Mouse (Mus musculus): ENCODE data around the gene Mark2. TPM values are rescaled to one million over a fixed set of nuclear protein-coding genes. Genes with fewer than 3 reads are reported as not detected.

Mark2 gene
- polyA plus RNA-seq, 1 experiment: not detected

GRCm38 (mm10) chr19:7353636-7354035 is 12.0 kb upstream of the Mark2 start:
- 50% methylated on average over 6 of the region's 6 CpGs for WGBS
- TF ChIP-seq CTCF (IDR thresholded peaks at IDR 0.05; ENCODE audit: insufficient read depth, low read depth, low read length) (no peak), POLR2A (IDR thresholded peaks at IDR 0.05; ENCODE audit: insufficient read depth, low read depth, low read length) (no peak)
- Histone ChIP-seq H3K27ac (ENCODE audit: insufficient read depth, low read depth, low read length) (no peak overlapping the region), H3K4me1 (ENCODE audit: control insufficient read depth, insufficient read depth, low read length) (no peaks in the 10 kb centered on the region), H3K4me3 (ENCODE audit: insufficient read depth, low read depth, low read length) (no peak overlapping the region)

GRCm38 (mm10) chr19:7352809-7353495 is 11.3 kb upstream of the Mark2 start:
- H3K4me1 ChIP-seq (ENCODE audit: control insufficient read depth, insufficient read depth, low read length): no peaks in the 10 kb centered on the region

GRCm38 (mm10) chr19:7349993-7350392 is 8.3 kb upstream of the Mark2 start:
- 0 out of 2 replicates have a peak, but pooled peaks cover 2% of the 10 kb centered on the region for H3K4me1 ChIP-seq (ENCODE audit: control insufficient read depth, insufficient read depth, low read length)
- H3K4me3 ChIP-seq (ENCODE audit: insufficient read depth, low read depth, low read length): no peak overlapping the region
- 68% methylated on average over 1 of the region's 1 CpGs for WGBS
- TF ChIP-seq POLR2A (IDR thresholded peaks at IDR 0.05; ENCODE audit: insufficient read depth, low read depth, low read length) (no peak), CTCF (IDR thresholded peaks at IDR 0.05; ENCODE audit: insufficient read depth, low read depth, low read length) (no peak)
- H3K27ac ChIP-seq (ENCODE audit: insufficient read depth, low read depth, low read length): no peak overlapping the region

More at GRCm38 (mm10) chr19:7352809-7353495, 11.3 kb upstream of the Mark2 start:
- TF ChIP-seq POLR2A (IDR thresholded peaks at IDR 0.05; ENCODE audit: insufficient read depth, low read depth, low read length) (no peak), CTCF (IDR thresholded peaks at IDR 0.05; ENCODE audit: insufficient read depth, low read depth, low read length) (no peak)
- H3K27ac ChIP-seq (ENCODE audit: insufficient read depth, low read depth, low read length): no peak overlapping the region
- WGBS: 60% methylated on average over 11 of the region's 11 CpGs
- H3K4me3 ChIP-seq (ENCODE audit: insufficient read depth, low read depth, low read length): no peak overlapping the region

GRCm38 (mm10) chr19:7345235-7345755 is 3.6 kb upstream of the Mark2 start:
- Histone ChIP-seq H3K4me1 (ENCODE audit: control insufficient read depth, insufficient read depth, low read length) (0 out of 2 replicates have a peak, but pooled peaks cover 2% of the 10 kb centered on the region), H3K4me3 (ENCODE audit: insufficient read depth, low read depth, low read length) (no peak overlapping the region), H3K27ac (ENCODE audit: insufficient read depth, low read depth, low read length) (no peak overlapping the region)
- WGBS: 13% methylated on average over 4 of the region's 4 CpGs
- TF ChIP-seq POLR2A (IDR thresholded peaks at IDR 0.05; ENCODE audit: insufficient read depth, low read depth, low read length) (no peak), CTCF (IDR thresholded peaks at IDR 0.05; ENCODE audit: insufficient read depth, low read depth, low read length) (peak; percentile 89)

GRCm38 (mm10) chr19:7342646-7343045 is 986 bp upstream of the Mark2 start:
- 84% methylated on average over 2 of the region's 2 CpGs for WGBS
- peaks cover 17% of the 10 kb centered on the region for H3K4me1 ChIP-seq (ENCODE audit: control insufficient read depth, insufficient read depth, low read length)
- TF ChIP-seq POLR2A (IDR thresholded peaks at IDR 0.05; ENCODE audit: insufficient read depth, low read depth, low read length): no peak
- TF ChIP-seq CTCF (IDR thresholded peaks at IDR 0.05; ENCODE audit: insufficient read depth, low read depth, low read length): no peak
- no peak overlapping the region for H3K4me3 ChIP-seq (ENCODE audit: insufficient read depth, low read depth, low read length)
- no peak overlapping the region for H3K27ac ChIP-seq (ENCODE audit: insufficient read depth, low read depth, low read length)

GRCm38 (mm10) chr19:7340780-7341475 is 732 bp downstream of the Mark2 start:
- no peak for TF ChIP-seq POLR2A (IDR thresholded peaks at IDR 0.05; ENCODE audit: insufficient read depth, low read depth, low read length)
- no peak for TF ChIP-seq CTCF (IDR thresholded peaks at IDR 0.05; ENCODE audit: insufficient read depth, low read depth, low read length)
- Histone ChIP-seq H3K4me3 (ENCODE audit: insufficient read depth, low read depth, low read length) (peak overlapping the region; percentile 84), H3K27ac (ENCODE audit: insufficient read depth, low read depth, low read length) (peak overlapping the region; percentile 19), H3K4me1 (ENCODE audit: control insufficient read depth, insufficient read depth, low read length) (peaks cover 21% of the 10 kb centered on the region)
- WGBS: 1% methylated on average over 45 of the region's 46 CpGs

GRCm38 (mm10) chr19:7340371-7340779 is 1.3 kb downstream of the Mark2 start:
- H3K4me1 ChIP-seq (ENCODE audit: control insufficient read depth, insufficient read depth, low read length): peaks cover 22% of the 10 kb centered on the region
- no peak overlapping the region for H3K27ac ChIP-seq (ENCODE audit: insufficient read depth, low read depth, low read length)
- TF ChIP-seq CTCF (IDR thresholded peaks at IDR 0.05; ENCODE audit: insufficient read depth, low read depth, low read length) (no peak), POLR2A (IDR thresholded peaks at IDR 0.05; ENCODE audit: insufficient read depth, low read depth, low read length) (no peak)
- peak overlapping the region; percentile 84 for H3K4me3 ChIP-seq (ENCODE audit: insufficient read depth, low read depth, low read length)
- WGBS: 2% methylated on average over 15 of the region's 15 CpGs

- no peak for TF ChIP-seq CTCF (IDR thresholded peaks at IDR 0.05; ENCODE audit: insufficient read depth, low read depth, low read length)
- no peak for TF ChIP-seq POLR2A (IDR thresholded peaks at IDR 0.05; ENCODE audit: insufficient read depth, low read depth, low read length)
- WGBS: 13% methylated on average over 4 of the region's 4 CpGs
- H3K27ac ChIP-seq (ENCODE audit: insufficient read depth, low read depth, low read length): no peak overlapping the region
- peaks cover 19% of the 10 kb centered on the region for H3K4me1 ChIP-seq (ENCODE audit: control insufficient read depth, insufficient read depth, low read length)
- peak overlapping the region; percentile 84 for H3K4me3 ChIP-seq (ENCODE audit: insufficient read depth, low read depth, low read length)
These were observed 1.8 kb downstream of the Mark2 start for GRCm38 (mm10) chr19:7339867-7340266.

GRCm38 (mm10) chr19:7339026-7339425 is 2.6 kb downstream of the Mark2 start:
- peak overlapping the region; percentile 21 for H3K4me3 ChIP-seq (ENCODE audit: insufficient read depth, low read depth, low read length)
- TF ChIP-seq CTCF (IDR thresholded peaks at IDR 0.05; ENCODE audit: insufficient read depth, low read depth, low read length): no peak
- TF ChIP-seq POLR2A (IDR thresholded peaks at IDR 0.05; ENCODE audit: insufficient read depth, low read depth, low read length): no peak
- H3K4me1 ChIP-seq (ENCODE audit: control insufficient read depth, insufficient read depth, low read length): peaks cover 19% of the 10 kb centered on the region
- 31% methylated on average over 5 of the region's 5 CpGs for WGBS
- no peak overlapping the region for H3K27ac ChIP-seq (ENCODE audit: insufficient read depth, low read depth, low read length)

All from olfactory bulb, adult 2 months (tissue).